Mouse (Mus musculus) ovary, postnatal 36 days (tissue): ENCODE results near the gene Scamp2.

Source experiments
- DNase-seq: peaks from one replicate; pipeline ENCODE4 v3.0.0; 2022; ENCODE audit warnings: low spot score, mixed read lengths

Scamp2 gene

GRCm38 (mm10) chr9:57550126-57550862 is 10.4 kb upstream of the Scamp2 start:
- DNase-seq = no peak

GRCm38 (mm10) chr9:57552139-57552887 is 8.4 kb upstream of the Scamp2 start, which contains the start of gene Mpi:
Gene Mpi (minus strand): TSS chr9:57552763.
- DNase-seq = peak; percentile 72

GRCm38 (mm10) chr9:57553119-57553518 is 7.6 kb upstream of the Scamp2 start:
- no peak for DNase-seq

- no peak for DNase-seq
Observed at GRCm38 (mm10) chr9:57554753-57555152, 6.0 kb upstream of the Scamp2 start.

- DNase-seq = no peak
Observed at GRCm38 (mm10) chr9:57557215-57557614, 3.5 kb upstream of the Scamp2 start.

- no peak for DNase-seq
Observed at GRCm38 (mm10) chr9:57558625-57559024, 2.1 kb upstream of the Scamp2 start.

GRCm38 (mm10) chr9:57559568-57559967 is 1.2 kb upstream of the Scamp2 start:
- DNase-seq = no peak

- no peak for DNase-seq
Observed at GRCm38 (mm10) chr9:57560263-57560662, 480 bp upstream of the Scamp2 start.

GRCm38 (mm10) chr9:57561711-57562099 is 962 bp downstream of the Scamp2 start:
- no peak for DNase-seq

GRCm38 (mm10) chr9:57562896-57563372 is 2.2 kb downstream of the Scamp2 start:
- peak; percentile 33 for DNase-seq

GRCm38 (mm10) chr9:57564609-57565008 is 3.9 kb downstream of the Scamp2 start:
- no peak for DNase-seq

GRCm38 (mm10) chr9:57565741-57566221 is 5.0 kb downstream of the Scamp2 start:
- DNase-seq = peak; percentile 28

GRCm38 (mm10) chr9:57566846-57567245 is 6.1 kb downstream of the Scamp2 start:
- DNase-seq = no peak

GRCm38 (mm10) chr9:57568500-57568899 is 7.8 kb downstream of the Scamp2 start:
- no peak for DNase-seq

GRCm38 (mm10) chr9:57574397-57574796 is 13.7 kb downstream of the Scamp2 start:
- no peak for DNase-seq

- DNase-seq = no peak
Observed at GRCm38 (mm10) chr9:57575577-57575976, 14.8 kb downstream of the Scamp2 start.

GRCm38 (mm10) chr9:57577144-57577849 is 16.6 kb downstream of the Scamp2 start:
- no peak for DNase-seq

- no peak for DNase-seq
Observed at GRCm38 (mm10) chr9:57584991-57585390, 24.2 kb downstream of the Scamp2 start.

- peak; percentile 87 for DNase-seq
Observed at GRCm38 (mm10) chr9:57589224-57590126, 28.7 kb downstream of the Scamp2 start, which contains the start of gene Ulk3. Gene Ulk3 (plus strand): TSS chr9:57589452.

GRCm38 (mm10) chr9:57590726-57591125 is 30.0 kb downstream of the Scamp2 start:
- no peak for DNase-seq
